Mouse (Mus musculus): ENCODE data around the gene Krr1.

- TF ChIP-seq CTCF (IDR thresholded peaks at IDR 0.05; ENCODE audit: borderline replicate concordance, control insufficient read depth, extremely low read depth, insufficient read depth, low read length, poor library complexity), result no peak
- no peak for TF ChIP-seq POLR2A (IDR thresholded peaks at IDR 0.05; ENCODE audit: control insufficient read depth, extremely low read depth, insufficient read depth, low read length, poor library complexity)
Measured at GRCm38 (mm10) chr10:111945563-111945962, 26.9 kb upstream of the Krr1 start.

All from thymus, adult 2 months (tissue).